Mouse (Mus musculus) heart, embryonic 12.5 days (tissue): Measurements from ENCODE around the gene Dlx2. TPM values are rescaled to one million over a fixed set of nuclear protein-coding genes. Genes with fewer than 3 reads are reported as not detected.

ENCODE experiments used
- ATAC-seq: fragments of 200-750 bp; cut with Nextera tagmentation; 2 replicates; pipeline ENCODE4 v1.8.0; 2017; ENCODE audit warnings: moderate TSS enrichment, moderate library complexity; ENCODE audit not compliant: insufficient number of reproducible peaks, low FRiP score
- H3K27ac ChIP-seq: fragments of 300-500 bp; sonication (generic); 2 replicates; pipeline ENCODE4 v1.5.1; 2016; ENCODE audit warnings: mild to moderate bottlenecking, moderate library complexity; ENCODE audit not compliant: poor library complexity, severe bottlenecking
- H3K27me3 ChIP-seq: fragments of 300-500 bp; sonication (generic); replicated peaks from 2 replicates; pipeline ENCODE4 v1.6.1; 2016; ENCODE audit warnings: mild to moderate bottlenecking, moderate library complexity
- H3K36me3 ChIP-seq: fragments of 300-500 bp; sonication (generic); 2 replicates; pipeline ENCODE4 v1.6.1; 2016; ENCODE audit warnings: mild to moderate bottlenecking, moderate library complexity
- H3K4me1 ChIP-seq: fragments of 300-500 bp; sonication (generic); replicated peaks from 2 replicates; pipeline ENCODE4 v1.6.1; 2016; ENCODE audit warnings: mild to moderate bottlenecking
- H3K4me2 ChIP-seq: fragments of 300-500 bp; sonication (generic); 2 replicates; pipeline ENCODE4 v1.6.1; 2016; ENCODE audit warnings: mild to moderate bottlenecking, moderate library complexity
- H3K4me3 ChIP-seq: fragments of 300-500 bp; sonication (generic); 2 replicates; pipeline ENCODE4 v1.5.1; 2016; ENCODE audit warnings: mild to moderate bottlenecking
- H3K9ac ChIP-seq: fragments of 300-500 bp; sonication (generic); 2 replicates; pipeline ENCODE4 v1.6.1; 2016; ENCODE audit warnings: mild to moderate bottlenecking, moderate library complexity
- H3K9me3 ChIP-seq: fragments of 300-500 bp; sonication (generic); replicated peaks from 2 replicates; pipeline ENCODE4 v1.6.1; 2016; ENCODE audit warnings: mild to moderate bottlenecking, moderate library complexity
- WGBS: fragments of 180-500 bp; shearing (Covaris S2); methylation state at CpG from one replicate; pipeline ENCODE4 v1.1.7; 2016; 5-methylcytosine and 5-hydroxymethylcytosine counted together
- polyA plus RNA-seq: library from polyadenylated mRNA; unstranded; fragments of >200 nt; fragmentation: Nextera tagmentation; extraction: Ambion mirVana; gene quantifications from 2 replicates; pipeline ENCODE4 v1.2.1, GENCODE M21; 2016

Gene Dlx2
- polyA plus RNA-seq, 1 experiment from 2014 or later: 0.68 TPM

GRCm38 (mm10) chr2:71547829-71548228, 1.3 kb upstream of the Dlx2 start:
- Histone ChIP-seq H3K4me3 (no peak overlapping the region), H3K4me2 (no peak overlapping the region), H3K36me3 (no peaks in the 10 kb centered on the region), H3K9me3 (no peaks in the 10 kb centered on the region), H3K27me3 (peaks cover 91% of the 10 kb centered on the region), H3K4me1 (peaks cover 39% of the 10 kb centered on the region), H3K27ac (no peak overlapping the region), H3K9ac (no peak overlapping the region)
- ATAC-seq: no peak
- WGBS: 3% methylated on average over 8 of the region's 8 CpGs

GRCm38 (mm10) chr2:71545882-71546639, 493 bp downstream of the Dlx2 start:
- peak overlapping the region; percentile 42; the same call in 1 of the 2 replicates for H3K9ac ChIP-seq
- ATAC-seq: peak; percentile 36
- H3K36me3 ChIP-seq: no peaks in the 10 kb centered on the region
- WGBS: under 1% methylated on average over 59 of the region's 59 CpGs
- peaks cover 91% of the 10 kb centered on the region for H3K27me3 ChIP-seq
- peaks cover 39% of the 10 kb centered on the region for H3K4me1 ChIP-seq
- H3K4me2 ChIP-seq: peak overlapping the region; percentile 85
- H3K4me3 ChIP-seq: peak overlapping the region; percentile 53
- H3K27ac ChIP-seq: no peak overlapping the region
- H3K9me3 ChIP-seq: no peaks in the 10 kb centered on the region

DNA sequence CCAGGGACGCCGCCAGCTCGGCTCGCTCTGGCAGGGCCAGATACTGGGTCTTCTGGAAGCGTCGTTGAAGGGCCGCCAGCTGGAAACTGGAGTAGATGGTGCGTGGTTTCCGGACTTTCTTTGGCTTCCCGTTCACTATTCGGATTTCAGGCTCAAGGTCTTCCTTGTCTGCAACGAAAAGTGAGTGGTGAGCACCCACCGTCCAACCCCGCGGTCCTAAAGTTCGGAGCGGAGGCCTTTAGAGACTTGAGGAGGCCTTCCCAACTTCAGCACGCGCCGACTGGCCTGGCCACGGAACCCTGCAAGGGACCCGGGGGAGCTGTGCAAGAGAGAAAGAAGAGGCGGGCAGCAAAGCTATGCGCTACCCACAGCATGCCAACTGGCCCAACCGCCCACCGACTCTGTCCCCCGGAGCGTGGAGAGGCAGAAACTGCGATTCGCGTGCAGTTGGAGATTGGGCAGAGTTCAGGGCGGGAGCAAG, 1.1 kb downstream of the Dlx2 start:
- WGBS: under 1% methylated on average over 32 of the region's 32 CpGs
- Histone ChIP-seq H3K9me3 (no peaks in the 10 kb centered on the region), H3K36me3 (no peaks in the 10 kb centered on the region), H3K27ac (no peak overlapping the region), H3K4me2 (peak overlapping the region; percentile 85), H3K27me3 (peaks cover 91% of the 10 kb centered on the region), H3K9ac (no peak overlapping the region), H3K4me3 (peak overlapping the region; percentile 53), H3K4me1 (peaks cover 45% of the 10 kb centered on the region)
- no peak for ATAC-seq

DNA sequence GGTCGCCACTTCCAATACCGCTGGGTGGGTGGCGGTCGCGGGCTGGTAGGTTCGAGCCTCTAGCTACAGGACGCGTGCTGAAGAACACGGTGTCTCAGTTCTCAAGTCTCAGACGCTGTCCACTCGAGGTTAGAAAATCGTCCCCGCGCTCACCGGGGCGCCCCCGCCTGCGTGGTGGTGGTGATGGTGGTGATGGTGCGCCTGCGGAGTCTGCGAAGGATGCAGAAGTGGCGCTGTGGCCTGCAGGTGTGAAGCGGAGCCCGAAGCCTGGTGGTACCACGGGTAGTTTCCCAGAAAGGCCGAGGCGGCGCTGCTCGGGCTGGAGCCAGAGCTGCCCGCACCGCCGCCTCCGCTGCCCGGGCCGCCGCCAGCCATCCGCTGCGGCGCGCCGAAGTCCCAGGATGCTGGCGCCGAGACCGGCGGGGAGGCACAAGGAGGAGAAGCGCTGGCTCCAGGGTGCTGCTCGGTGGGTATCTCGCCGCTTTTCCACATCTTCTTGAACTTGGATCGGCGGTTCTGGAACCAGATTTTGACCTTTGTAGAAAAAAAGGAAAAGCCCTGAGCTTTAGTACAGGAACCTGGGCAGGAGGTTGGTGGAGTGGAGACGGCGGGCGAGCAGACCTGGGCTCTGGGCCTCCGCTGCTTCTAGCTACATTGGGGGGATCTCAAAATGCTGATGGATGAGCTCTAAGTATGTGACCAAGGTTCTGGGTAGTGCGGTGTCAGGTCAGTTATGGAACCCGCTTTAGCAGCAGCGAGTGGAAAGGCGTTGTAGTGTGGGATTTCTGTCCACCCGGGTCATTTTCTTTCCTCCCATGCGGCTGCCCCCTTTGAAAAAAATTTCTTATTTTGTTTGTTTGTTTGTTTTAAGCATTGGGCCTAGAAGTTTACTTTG, 1.9 kb downstream of the Dlx2 start:
- Histone ChIP-seq H3K4me1 (peaks cover 51% of the 10 kb centered on the region), H3K27me3 (peaks cover 91% of the 10 kb centered on the region), H3K27ac (no peak overlapping the region), H3K9me3 (no peaks in the 10 kb centered on the region), H3K9ac (no peak overlapping the region), H3K36me3 (no peaks in the 10 kb centered on the region), H3K4me3 (peak overlapping the region; percentile 53), H3K4me2 (peak overlapping the region; percentile 85)
- ATAC-seq: no peak
- 2% methylated on average over 61 of the region's 61 CpGs for WGBS

- Histone ChIP-seq H3K9ac (no peak overlapping the region; the same call in 1 of the 2 replicates), H3K27ac (no peak overlapping the region), H3K27me3 (peaks cover 91% of the 10 kb centered on the region), H3K36me3 (no peaks in the 10 kb centered on the region), H3K4me3 (peak overlapping the region; percentile 53; the same call in 1 of the 2 replicates), H3K4me1 (peaks cover 56% of the 10 kb centered on the region), H3K9me3 (no peaks in the 10 kb centered on the region), H3K4me2 (peak overlapping the region; percentile 85)
- ATAC-seq: no peak
- WGBS: 4% methylated on average over 20 of the region's 20 CpGs
These were observed 2.6 kb downstream of the Dlx2 start for GRCm38 (mm10) chr2:71543948-71544347.

DNA sequence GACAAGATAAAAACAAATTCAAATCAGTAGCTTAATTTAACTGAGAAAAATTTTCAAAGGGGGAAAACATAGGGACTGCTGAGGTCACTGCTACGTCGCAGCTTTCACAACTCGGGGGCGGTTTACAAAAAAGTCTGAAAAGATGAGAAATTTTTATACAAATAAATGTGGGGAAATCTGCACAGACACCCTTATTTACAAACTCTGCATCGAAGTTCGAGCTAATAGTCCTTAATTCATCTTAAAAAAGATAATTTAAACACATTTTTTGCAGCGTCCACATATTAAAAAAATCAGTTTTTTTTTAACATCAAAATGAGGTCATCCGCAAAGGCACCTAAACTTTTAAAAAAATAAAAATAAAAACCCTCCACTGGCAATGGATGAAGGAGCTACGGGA, 3.0 kb downstream of the Dlx2 start:
- 4% methylated on average over 9 of the region's 9 CpGs for WGBS
- H3K4me2 ChIP-seq: 0 out of 2 replicates have a peak overlapping the region, but pooled peaks have one; percentile 85
- H3K4me1 ChIP-seq: peaks cover 60% of the 10 kb centered on the region
- H3K4me3 ChIP-seq: no peak overlapping the region
- H3K9me3 ChIP-seq: no peaks in the 10 kb centered on the region
- H3K9ac ChIP-seq: no peak overlapping the region
- no peak for ATAC-seq
- H3K27ac ChIP-seq: no peak overlapping the region
- no peaks in the 10 kb centered on the region for H3K36me3 ChIP-seq
- H3K27me3 ChIP-seq: peaks cover 91% of the 10 kb centered on the region

- no peaks in the 10 kb centered on the region for H3K36me3 ChIP-seq
- no peaks in the 10 kb centered on the region for H3K9me3 ChIP-seq
- peak overlapping the region; percentile 27 for H3K4me3 ChIP-seq
- H3K9ac ChIP-seq: no peak overlapping the region
- peaks cover 91% of the 10 kb centered on the region for H3K27me3 ChIP-seq
- H3K27ac ChIP-seq: no peak overlapping the region; the same call in 1 of the 2 replicates
- peaks cover 60% of the 10 kb centered on the region for H3K4me1 ChIP-seq
- WGBS: 0% methylated on average over 29 of the region's 30 CpGs
- no peak for ATAC-seq
- H3K4me2 ChIP-seq: peak overlapping the region; percentile 59
These were observed 3.7 kb downstream of the Dlx2 start for GRCm38 (mm10) chr2:71542816-71543301.

DNA sequence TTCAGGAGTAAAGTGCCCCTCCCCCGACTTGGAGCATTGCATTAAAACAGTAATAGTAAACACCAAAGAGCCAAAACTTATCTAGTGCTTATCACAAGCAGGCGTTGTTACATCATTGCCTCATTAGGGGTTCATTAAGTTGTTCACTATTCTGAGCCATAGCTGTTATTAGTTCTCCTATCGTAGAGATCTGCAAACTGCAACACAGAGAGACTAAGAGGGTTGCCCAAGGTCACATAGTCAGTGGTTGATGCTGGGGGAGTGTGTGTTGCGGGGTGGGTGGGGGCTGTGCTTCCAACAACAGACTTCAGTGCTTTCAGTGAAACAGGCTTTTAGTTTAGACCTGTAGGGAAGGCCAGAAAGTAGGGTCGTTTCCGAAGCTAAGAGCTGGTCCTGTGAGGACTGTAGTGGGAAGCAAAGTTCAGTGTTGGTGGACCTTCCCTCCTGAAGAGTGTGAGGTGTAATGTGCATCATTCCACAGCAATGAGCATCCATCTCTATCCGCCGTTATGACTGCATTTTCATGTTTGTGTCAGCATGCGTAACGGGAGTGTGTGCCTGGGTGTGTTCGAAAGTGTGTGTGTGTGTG, 4.2 kb downstream of the Dlx2 start:
- WGBS: 3% methylated on average over 11 of the region's 11 CpGs
- Histone ChIP-seq H3K36me3 (no peaks in the 10 kb centered on the region), H3K9me3 (no peaks in the 10 kb centered on the region), H3K4me1 (peaks cover 60% of the 10 kb centered on the region), H3K27ac (no peak overlapping the region), H3K4me2 (peak overlapping the region; percentile 59), H3K27me3 (peaks cover 92% of the 10 kb centered on the region), H3K9ac (no peak overlapping the region), H3K4me3 (peak overlapping the region; percentile 27; the same call in 1 of the 2 replicates)
- no peak for ATAC-seq

DNA sequence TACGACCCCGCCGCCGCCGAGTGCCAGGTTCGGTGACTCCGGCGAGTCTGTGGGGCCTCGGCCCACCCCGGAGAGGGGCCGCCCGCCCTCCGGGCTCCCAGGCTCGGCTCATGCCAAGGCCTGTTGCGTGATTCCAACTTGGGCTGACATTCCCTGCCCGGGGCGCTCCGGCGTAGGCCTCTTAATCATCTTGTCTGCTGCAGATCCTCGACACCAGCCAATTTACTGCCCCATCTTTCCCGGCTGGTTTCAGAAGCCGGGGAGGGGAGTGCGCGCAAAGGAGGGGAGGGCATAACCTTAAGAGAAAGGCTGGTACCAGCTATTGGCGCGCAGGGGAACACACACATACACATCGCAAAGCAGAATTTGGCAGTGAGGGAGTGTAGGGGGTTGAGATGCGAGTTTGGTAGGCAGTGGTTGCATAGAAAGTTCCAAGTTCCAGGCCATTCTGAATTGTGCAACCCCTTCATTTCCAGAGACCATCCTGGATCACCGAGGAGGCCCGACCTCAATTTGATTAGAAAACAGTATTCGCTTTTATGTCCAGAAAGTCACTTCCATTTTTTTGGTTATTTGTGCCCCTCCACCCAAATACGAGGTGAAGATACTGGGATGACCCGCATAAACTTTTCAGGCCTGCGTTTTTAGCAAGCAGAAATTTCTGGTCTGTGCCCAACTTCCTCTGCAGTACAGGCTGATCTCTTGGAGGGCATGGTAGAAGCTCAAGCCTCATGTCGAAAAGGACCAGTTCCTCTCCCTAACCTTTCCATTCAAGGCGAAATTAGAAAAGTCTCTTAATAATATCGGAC, 4.9 kb downstream of the Dlx2 start:
- ATAC-seq: no peak
- peaks cover 92% of the 10 kb centered on the region for H3K27me3 ChIP-seq
- H3K27ac ChIP-seq: no peak overlapping the region
- H3K9ac ChIP-seq: no peak overlapping the region
- no peaks in the 10 kb centered on the region for H3K9me3 ChIP-seq
- H3K4me1 ChIP-seq: peaks cover 59% of the 10 kb centered on the region
- peak overlapping the region; percentile 21 for H3K4me3 ChIP-seq
- H3K4me2 ChIP-seq: peak overlapping the region; percentile 55
- no peaks in the 10 kb centered on the region for H3K36me3 ChIP-seq
- WGBS: 3% methylated on average over 37 of the region's 37 CpGs
